In the genomic region with DNA sequence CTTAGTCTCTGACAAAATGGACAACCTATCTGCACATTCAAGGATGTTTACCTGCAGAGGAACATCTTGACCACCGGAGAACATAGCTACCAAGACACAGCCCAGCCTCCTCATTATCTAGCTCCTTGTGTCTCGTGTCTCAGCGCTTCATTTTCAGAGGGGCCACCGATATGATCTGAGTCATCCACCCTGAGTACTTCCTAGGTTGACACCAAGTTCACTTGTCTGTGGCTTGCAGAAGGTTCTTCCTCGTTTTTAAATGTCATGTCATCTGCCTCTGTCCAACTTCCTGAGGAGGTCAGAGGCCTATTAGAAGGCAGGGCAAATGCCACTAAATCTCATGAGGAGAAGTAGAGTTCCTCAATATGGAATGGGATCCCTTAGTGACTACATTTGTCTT, we compare ENCODE assay signal across 8 mouse cellular contexts. TPM values are rescaled to one million over a fixed set of nuclear protein-coding genes. Genes with fewer than 3 reads are reported as not detected.
DNase-seq lines count a peak whose midpoint lies in the region; ATAC-seq and TF ChIP-seq lines count a peak whose summit lies in the region.
"Had no signal": no experiment of that assay in that cellular context is flagged by ENCODE, and none has a peak within 500 bp of the region (broad histone marks: within the 10 kb centered on the region; RNA-seq: fewer than 3 reads in every experiment).

No protein-coding gene starts in this region.

- DNase-seq in kidney, adult 2 months: no peak
- no peak for DNase-seq in kidney, adult 9 months
- peak; percentile 82 for DNase-seq in MEL (ENCODE audit: low read depth, low spot score)

- WGBS in kidney, adult 2 months: 66% methylated on average over 5 of the region's 5 CpGs
- WGBS in macrophage (ENCODE audit: missing documents): 15% methylated on average over 5 of the region's 5 CpGs
- 87% methylated on average over 5 of the region's 5 CpGs for WGBS in forebrain, embryonic 16.5 days

- no peak for TF ChIP-seq POLR2A in kidney, adult 2 months (IDR thresholded peaks at IDR 0.05; ENCODE audit: low read depth, low read length)
- 0 out of 4 replicates have a peak, but pooled peaks of 1 of the 2 experiments have one; percentile 24 for TF ChIP-seq POLR2A in MEL (IDR thresholded peaks at IDR 0.05; ENCODE audit: control insufficient read depth in 1 of 2, insufficient read depth in 1 of 2, low read depth in 1 of 2, low read length in 2 of 2, poor library complexity in 1 of 2)

- no peak for TF ChIP-seq RAD21 in MEL (IDR thresholded peaks at IDR 0.05; ENCODE audit: low read depth, low read length)

- no peak overlapping the region for H3K4me2 ChIP-seq in forebrain, embryonic 16.5 days (ENCODE audit: low read length)

- H3K4me1 ChIP-seq in kidney, adult 2 months (ENCODE audit: control insufficient read depth, insufficient read depth, low read length): peaks cover 6% of the 10 kb centered on the region; the same call in 1 of the 2 replicates
- H3K4me1 ChIP-seq in MEL (ENCODE audit: control insufficient read depth in 1 of 2, insufficient read depth in 2 of 2, low read length in 2 of 2): peaks cover 9 to 24% of the 10 kb centered on the region in 2 experiments
- H3K4me1 ChIP-seq in brown adipose tissue, adult 24 weeks (ENCODE audit: control insufficient read depth, insufficient read depth, insufficient read length, low read length): peaks cover 10% of the 10 kb centered on the region; the same call in 1 of the 2 replicates
- H3K4me1 ChIP-seq in forebrain, embryonic 16.5 days (replicated peaks; ENCODE audit: control insufficient read depth, insufficient read depth, low read length): peaks cover 14% of the 10 kb centered on the region

- H3K79me2 ChIP-seq in MEL (ENCODE audit: control insufficient read depth, insufficient read depth, low read length, poor library complexity) (no peaks in the 10 kb centered on the region; the same call in 1 of the 2 replicates), macrophage (ENCODE audit: inconsistent target) (peaks cover 30% of the 10 kb centered on the region)

- H3K4me3 ChIP-seq in kidney, adult 2 months (ENCODE audit: insufficient read depth, low read depth, low read length): no peak overlapping the region
- H3K4me3 ChIP-seq in MEL (ENCODE audit: control insufficient read depth in 1 of 2, insufficient read depth in 1 of 2, low read depth in 2 of 2, low read length in 2 of 2) (peak overlapping the region in 1 of 2 experiments; percentile 67; a peak in 1 of 4 replicates), macrophage (ENCODE audit: inconsistent target) (no peak overlapping the region)
- H3K4me3 ChIP-seq in brown adipose tissue, adult 24 weeks (ENCODE audit: insufficient read depth, low read depth, low read length): no peak overlapping the region
- H3K4me3 ChIP-seq in forebrain, embryonic 16.5 days (replicated peaks; ENCODE audit: low read length): no peak overlapping the region

- H3K27ac ChIP-seq in kidney, adult 2 months (ENCODE audit: insufficient read depth, low read depth, low read length): peak overlapping the region; percentile 92
- H3K27ac ChIP-seq in MEL (ENCODE audit: control insufficient read depth, low read depth, low read length) (peak overlapping the region; percentile 90), macrophage (peak overlapping the region; percentile 97)
- peak overlapping the region; percentile 88 for H3K27ac ChIP-seq in brown adipose tissue, adult 24 weeks (replicated peaks; ENCODE audit: low read depth, low read length)
- no peak overlapping the region for H3K27ac ChIP-seq in forebrain, embryonic 16.5 days (ENCODE audit: low read length)

- H3K36me3 ChIP-seq in kidney, adult 2 months (ENCODE audit: control insufficient read depth, insufficient read depth, low read length): no peaks in the 10 kb centered on the region
- H3K36me3 ChIP-seq in MEL (ENCODE audit: control insufficient read depth in 1 of 2, insufficient read depth in 2 of 2, low read length in 2 of 2): peaks cover 0 to 11% of the 10 kb centered on the region in 2 experiments; a peak in 2 of 4 replicates
- no peaks in the 10 kb centered on the region for H3K36me3 ChIP-seq in macrophage (ENCODE audit: inconsistent target)
- H3K36me3 ChIP-seq in forebrain, embryonic 16.5 days (ENCODE audit: control insufficient read depth, insufficient read depth): no peaks in the 10 kb centered on the region

- ATAC-seq in frontal cortex, adult (ENCODE audit: low TSS enrichment): no peak
- ATAC-seq in forebrain, embryonic 16.5 days: no peak

- H3K27me3 ChIP-seq in kidney, adult 2 months (replicated peaks; ENCODE audit: control insufficient read depth, insufficient read depth, low read length): no peaks in the 10 kb centered on the region
- no peaks in the 10 kb centered on the region for H3K27me3 ChIP-seq in MEL (ENCODE audit: control insufficient read depth in 1 of 2, insufficient read depth in 2 of 2, low read length in 2 of 2)
- peaks cover 7% of the 10 kb centered on the region; the same call in 1 of the 2 replicates for H3K27me3 ChIP-seq in forebrain, embryonic 16.5 days (replicated peaks; ENCODE audit: control insufficient read depth, insufficient read depth, low read length)
- H3K27me3 ChIP-seq: Patski had no signal

- TF ChIP-seq CTCF in kidney, adult 2 months (conservative IDR thresholded peaks at IDR 0.05; ENCODE audit: insufficient read depth, insufficient read length, low read depth, low read length): no peak
- no peak for TF ChIP-seq CTCF in MEL (IDR thresholded peaks at IDR 0.05 in 2 of 3, conservative IDR thresholded peaks at IDR 0.05 in 1 of 3; ENCODE audit: control insufficient read depth in 1 of 3, insufficient read depth in 1 of 3, low read depth in 2 of 3, low read length in 3 of 3, poor library complexity in 1 of 3, severe bottlenecking in 1 of 3)

- H3K9ac ChIP-seq in MEL (ENCODE audit: control insufficient read depth, low read depth, low read length, poor library complexity, severe bottlenecking): peak overlapping the region; percentile 87; the same call in 1 of the 2 replicates
- H3K9ac ChIP-seq in forebrain, embryonic 16.5 days (replicated peaks; ENCODE audit: low read depth, low read length): no peak overlapping the region

- peak; percentile 27 to 56; a peak in 3 of 4 replicates for TF ChIP-seq EP300 in MEL (IDR thresholded peaks at IDR 0.05; ENCODE audit: low read depth in 1 of 2, low read length in 2 of 2)

- H3K9me3 ChIP-seq in MEL (replicated peaks; ENCODE audit: insufficient read depth, low read length): no peaks in the 10 kb centered on the region
- no peaks in the 10 kb centered on the region for H3K9me3 ChIP-seq in forebrain, embryonic 16.5 days (ENCODE audit: control insufficient read depth, low read length)

TF ChIP-seq in MEL, 35 proteins besides CTCF, POLR2A, EP300 and RAD21 (continues in another document):
- TF ChIP-seq GABPA (IDR thresholded peaks at IDR 0.05; ENCODE audit: low read depth, low read length) (no peak), MAZ (IDR thresholded peaks at IDR 0.05; ENCODE audit: low read depth, low read length) (no peak), ZMIZ1 (IDR thresholded peaks at IDR 0.05; ENCODE audit: low read depth, low read length) (no peak), ELF1 (IDR thresholded peaks at IDR 0.05; ENCODE audit: low read depth, low read length) (peak; percentile 64), RCOR1 (IDR thresholded peaks at IDR 0.05; ENCODE audit: low read depth, low read length) (peak; percentile 41; the same call in 1 of the 2 replicates), ETS1 (IDR thresholded peaks at IDR 0.05; ENCODE audit: low read depth, low read length) (peak; percentile 63), TAL1 (IDR thresholded peaks at IDR 0.05; ENCODE audit: low read length) (0 out of 2 replicates have a peak, but pooled peaks have one; percentile 7), E2F4 (IDR thresholded peaks at IDR 0.05; ENCODE audit: borderline replicate concordance, low read depth, low read length) (no peak), USF1 (IDR thresholded peaks at IDR 0.05; ENCODE audit: low read depth, low read length) (0 out of 2 replicates have a peak, but pooled peaks have one; percentile 19), GATA1 (IDR thresholded peaks at IDR 0.05; ENCODE audit: low read depth, low read length) (peak; percentile 49), MXI1 (IDR thresholded peaks at IDR 0.05; ENCODE audit: low read depth, low read length) (peak; percentile 66; the same call in 1 of the 2 replicates), JUND (IDR thresholded peaks at IDR 0.05; ENCODE audit: low read depth, low read length) (0 out of 2 replicates have a peak, but pooled peaks have one; percentile 47), TBP (IDR thresholded peaks at IDR 0.05; ENCODE audit: low read depth, low read length) (0 out of 2 replicates have a peak, but pooled peaks have one; percentile 16), POLR2AphosphoS5 (IDR thresholded peaks at IDR 0.05; ENCODE audit: borderline replicate concordance, low read depth, low read length) (no peak)

RNA-seq across cellular contexts. Expression of gene 6430548M08Rik, which starts 1.4 kb away (rescaled TPM):
- polyA plus RNA-seq in kidney, adult 2 months (2012; rRNA removed): 8.4 and 8.8 TPM in 2 replicates
- 0.69 and 0.96 TPM in 2 replicates for total RNA-seq in MEL (2012; rRNA removed)
- polyA plus RNA-seq in MEL (2012; ENCODE audit: insufficient read depth in 1 of 2, insufficient read length in 2 of 2, low read depth in 1 of 2, low replicate concordance in 2 of 2, missing spikeins in 1 of 2): 1 to 10 TPM in 1 of 2 experiments, not detected in 1; 1.9 TPM
- polyA plus RNA-seq in brown adipose tissue, adult 24 weeks (2012; ENCODE audit: insufficient read depth, insufficient read length, missing spikeins): 4.2 and 4.5 TPM in 2 replicates
- total RNA-seq in macrophage (2018; cell fraction: chromatin; rRNA removed): 10 to 100 TPM in 16 of 26 experiments, 1 to 10 TPM in 10; 1.4 to 55.6 (median 17.6) TPM
- 10 to 100 TPM in 25 of 26 experiments, 1 to 10 TPM in 1; 8.5 to 48.8 (median 22.5) TPM for total RNA-seq in macrophage (2018; cell fraction: cytosol; rRNA removed)
- 10 to 100 TPM in 21 of 26 experiments, 1 to 10 TPM in 5; 4.2 to 47.4 (median 20.8) TPM for total RNA-seq in macrophage (2018; cell fraction: nucleus; rRNA removed)
- 25.6 to 29.2 TPM (median 26.4 TPM) in 3 replicates for polyA plus RNA-seq in macrophage (2018)
- polyA plus RNA-seq in forebrain, embryonic 16.5 days (2015; fragmentation: Nextera tagmentation; extraction: Ambion mirVana): 27.5 and 29.2 TPM in 2 replicates

RNA-seq across cellular contexts. Expression of gene Zdhhc7, which starts 11.3 kb away (rescaled TPM):
- 58.7 and 68.2 TPM in 2 replicates for polyA plus RNA-seq in kidney, adult 2 months (2012; rRNA removed)
- 36.5 and 54.4 TPM in 2 replicates for total RNA-seq in MEL (2012; rRNA removed)
- polyA plus RNA-seq in MEL (2012; ENCODE audit: insufficient read depth in 1 of 2, insufficient read length in 2 of 2, low read depth in 1 of 2, low replicate concordance in 2 of 2, missing spikeins in 1 of 2): 100 to 1,000 TPM in 1 of 2 experiments, 10 to 100 TPM in 1; 51.0 to 126 TPM
- polyA plus RNA-seq in brown adipose tissue, adult 24 weeks (2012; ENCODE audit: insufficient read depth, insufficient read length, missing spikeins): 21.9 TPM in 2 replicates
- total RNA-seq in macrophage (2018; cell fraction: chromatin; rRNA removed): 10 to 100 TPM in 22 of 26 experiments, 1 to 10 TPM in 4; 5.8 to 47.9 (median 19.9) TPM
- 10 to 100 TPM; 16.4 to 44.2 (median 33.9) TPM for total RNA-seq in macrophage (2018; cell fraction: cytosol; rRNA removed)
- 10 to 100 TPM; 12.3 to 55.8 (median 27.6) TPM for total RNA-seq in macrophage (2018; cell fraction: nucleus; rRNA removed)
- 18.5 to 34.0 TPM (median 27.8 TPM) in 3 replicates for polyA plus RNA-seq in macrophage (2018)
- 28.9 and 29.7 TPM in 2 replicates for polyA plus RNA-seq in forebrain, embryonic 16.5 days (2015; fragmentation: Nextera tagmentation; extraction: Ambion mirVana)
